Mouse (Mus musculus) erythroblast, embryonic 14.5 days (primary cell): ENCODE measurements around the gene Zfp575. TPM values are rescaled to one million over a fixed set of nuclear protein-coding genes. Genes with fewer than 3 reads are reported as not detected.

Source experiments
- H3K27me3 ChIP-seq: 2 replicates; pipeline ENCODE4 v1.6.1; 2012; ENCODE audit warnings: inconsistent platforms; ENCODE audit not compliant: control insufficient read depth
- H3K36me3 ChIP-seq: 2 replicates; pipeline ENCODE4 v1.6.1; 2012; ENCODE audit warnings: mild to moderate bottlenecking, inconsistent platforms; ENCODE audit not compliant: control insufficient read depth
- H3K4me1 ChIP-seq: 2 replicates; pipeline ENCODE4 v1.6.1; 2012; ENCODE audit warnings: inconsistent platforms; ENCODE audit not compliant: control insufficient read depth
- H3K4me3 ChIP-seq: replicated peaks from 2 replicates; pipeline ENCODE3; 2012; ENCODE audit warnings: moderate library complexity, mild to moderate bottlenecking, inconsistent platforms
- H3K9me3 ChIP-seq: 2 replicates; pipeline ENCODE4 v1.6.1; 2012; ENCODE audit warnings: low read length, inconsistent platforms, mixed read lengths; ENCODE audit not compliant: control insufficient read depth
- GATA1 ChIP-seq: IDR thresholded peaks from 2 replicates; pipeline ENCODE4 v1.6.1; 2012; ENCODE audit warnings: low read length, inconsistent platforms, mixed read lengths
- TAL1 ChIP-seq: IDR thresholded peaks from 3 replicates; pipeline ENCODE4 v1.6.1; 2012; ENCODE audit warnings: low read length, inconsistent platforms, mixed read lengths
- polyA plus RNA-seq: library from polyadenylated mRNA; stranded (reverse); fragments of >175 nt; gene quantifications from 2 replicates; pipeline ENCODE4 v1.2.3, GENCODE M21; 2012

Gene Zfp575
- polyA plus RNA-seq, 1 experiment: 0.08 TPM

- TF ChIP-seq TAL1 (no peak), GATA1 (no peak)
- peak overlapping the region; percentile 71 for H3K4me3 ChIP-seq
- H3K27me3 ChIP-seq: peaks cover 2% of the 10 kb centered on the region; the same call in 1 of the 2 replicates
- H3K9me3 ChIP-seq: no peaks in the 10 kb centered on the region
- H3K36me3 ChIP-seq: no peaks in the 10 kb centered on the region
- H3K4me1 ChIP-seq: peaks cover 58% of the 10 kb centered on the region
These were observed 6.3 kb upstream of the Zfp575 start for GRCm38 (mm10) chr7:24593621-24594308.

- peaks cover 60% of the 10 kb centered on the region for H3K4me1 ChIP-seq
These were observed 5.3 kb upstream of the Zfp575 start for GRCm38 (mm10) chr7:24592781-24593180.

GRCm38 (mm10) chr7:24592163-24592562 lies 4.7 kb upstream of the Zfp575 start:
- Histone ChIP-seq H3K4me1 (peaks cover 66% of the 10 kb centered on the region), H3K9me3 (no peaks in the 10 kb centered on the region), H3K27me3 (peaks cover 7% of the 10 kb centered on the region), H3K36me3 (no peaks in the 10 kb centered on the region), H3K4me3 (no peak overlapping the region)
- TF ChIP-seq TAL1 (no peak), GATA1 (no peak)

More at GRCm38 (mm10) chr7:24592781-24593180, 5.3 kb upstream of the Zfp575 start:
- H3K36me3 ChIP-seq: no peaks in the 10 kb centered on the region
- peaks cover 2% of the 10 kb centered on the region; the same call in 1 of the 2 replicates for H3K27me3 ChIP-seq
- no peaks in the 10 kb centered on the region for H3K9me3 ChIP-seq
- no peak overlapping the region for H3K4me3 ChIP-seq
- TF ChIP-seq GATA1 (no peak), TAL1 (no peak)

- H3K4me3 ChIP-seq: no peak overlapping the region
- H3K4me1 ChIP-seq: peaks cover 70% of the 10 kb centered on the region
- H3K36me3 ChIP-seq: no peaks in the 10 kb centered on the region
- H3K9me3 ChIP-seq: no peaks in the 10 kb centered on the region
- peaks cover 9% of the 10 kb centered on the region for H3K27me3 ChIP-seq
- TF ChIP-seq GATA1 (no peak), TAL1 (0 out of 3 replicates have a peak, but pooled peaks have one; percentile 19)
These were observed 4.3 kb upstream of the Zfp575 start for GRCm38 (mm10) chr7:24591735-24592134.

- peaks cover 27% of the 10 kb centered on the region for H3K27me3 ChIP-seq
- H3K36me3 ChIP-seq: no peaks in the 10 kb centered on the region
- H3K4me3 ChIP-seq: no peak overlapping the region
- TF ChIP-seq GATA1 (no peak), TAL1 (no peak)
- peaks cover 55% of the 10 kb centered on the region for H3K4me1 ChIP-seq
- peaks cover 20% of the 10 kb centered on the region for H3K9me3 ChIP-seq
These were observed 895 bp upstream of the Zfp575 start for GRCm38 (mm10) chr7:24588336-24588735.

- Histone ChIP-seq H3K9me3 (peaks cover 20% of the 10 kb centered on the region), H3K27me3 (peaks cover 27% of the 10 kb centered on the region), H3K4me3 (peak overlapping the region; percentile 42), H3K36me3 (no peaks in the 10 kb centered on the region), H3K4me1 (peaks cover 40% of the 10 kb centered on the region)
- TF ChIP-seq TAL1 (no peak), GATA1 (no peak)
These were observed 613 bp downstream of the Zfp575 start for GRCm38 (mm10) chr7:24586828-24587227.

- Histone ChIP-seq H3K27me3 (peaks cover 27% of the 10 kb centered on the region), H3K36me3 (no peaks in the 10 kb centered on the region), H3K9me3 (peaks cover 20% of the 10 kb centered on the region), H3K4me1 (peaks cover 31% of the 10 kb centered on the region), H3K4me3 (no peak overlapping the region)
- TF ChIP-seq GATA1 (no peak), TAL1 (no peak)
These were observed 1.4 kb downstream of the Zfp575 start for GRCm38 (mm10) chr7:24585995-24586394.

GRCm38 (mm10) chr7:24584876-24585275 lies 2.6 kb downstream of the Zfp575 start:
- TF ChIP-seq GATA1 (no peak), TAL1 (no peak)
- peaks cover 27% of the 10 kb centered on the region for H3K27me3 ChIP-seq
- no peak overlapping the region for H3K4me3 ChIP-seq
- H3K4me1 ChIP-seq: peaks cover 23% of the 10 kb centered on the region
- peaks cover 20% of the 10 kb centered on the region for H3K9me3 ChIP-seq
- H3K36me3 ChIP-seq: no peaks in the 10 kb centered on the region

- H3K4me3 ChIP-seq: no peak overlapping the region
- TF ChIP-seq TAL1 (no peak), GATA1 (no peak)
- H3K27me3 ChIP-seq: no peaks in the 10 kb centered on the region
- no peaks in the 10 kb centered on the region for H3K9me3 ChIP-seq
- peaks cover 8% of the 10 kb centered on the region for H3K36me3 ChIP-seq
- H3K4me1 ChIP-seq: peaks cover 1% of the 10 kb centered on the region; the same call in 1 of the 2 replicates
These were observed 9.6 kb downstream of the Zfp575 start for GRCm38 (mm10) chr7:24577811-24578210.
